Mouse (Mus musculus) lung, adult 18-20 months (tissue): ENCODE measurements at regions not wholly inside any gene's neighbourhood (a gene's known extent, or its start where the extent isn't known, plus 50 kb on each side); places are given as distances from the start of the nearest gene placed in this dataset.

Experiments
- DNase-seq, 2 experiments: peaks; one replicate each; pipeline ENCODE4 v3.0.0; 2022; ENCODE audit warnings: mixed read lengths in 2 of 2

DNA sequence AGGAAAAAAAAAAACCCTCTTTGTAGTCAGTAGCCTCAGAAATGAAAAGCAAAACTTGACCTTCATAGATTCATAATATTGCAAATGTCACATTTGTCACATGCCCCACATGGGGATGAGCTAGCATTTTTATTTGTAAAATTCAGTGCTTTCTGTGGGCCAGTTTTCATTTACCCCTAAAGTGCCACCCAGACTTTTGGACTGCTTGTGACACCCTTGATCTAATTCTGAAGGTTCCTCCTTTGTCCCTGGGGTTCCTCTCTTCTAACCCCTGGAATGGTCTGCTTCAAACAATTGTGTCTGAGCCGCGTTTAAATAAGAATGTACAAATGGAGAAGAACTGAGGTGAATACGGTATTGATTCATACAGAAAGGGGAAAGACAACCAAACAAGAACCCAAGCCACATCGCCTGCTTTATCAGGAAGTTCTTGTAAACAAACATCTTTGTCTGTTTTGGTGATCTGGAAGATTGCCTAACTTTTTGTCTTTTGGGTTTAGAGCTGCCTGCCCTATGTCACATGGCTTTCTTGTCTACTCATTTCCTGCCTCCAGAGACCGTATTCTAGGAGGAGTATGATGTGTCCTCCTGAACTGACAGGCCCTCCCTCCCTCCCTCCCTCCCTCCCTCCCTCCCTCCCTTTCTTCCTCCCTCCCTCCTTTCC lies 203.1 kb upstream of the Gm9833 start:
- no peak for DNase-seq

DNA sequence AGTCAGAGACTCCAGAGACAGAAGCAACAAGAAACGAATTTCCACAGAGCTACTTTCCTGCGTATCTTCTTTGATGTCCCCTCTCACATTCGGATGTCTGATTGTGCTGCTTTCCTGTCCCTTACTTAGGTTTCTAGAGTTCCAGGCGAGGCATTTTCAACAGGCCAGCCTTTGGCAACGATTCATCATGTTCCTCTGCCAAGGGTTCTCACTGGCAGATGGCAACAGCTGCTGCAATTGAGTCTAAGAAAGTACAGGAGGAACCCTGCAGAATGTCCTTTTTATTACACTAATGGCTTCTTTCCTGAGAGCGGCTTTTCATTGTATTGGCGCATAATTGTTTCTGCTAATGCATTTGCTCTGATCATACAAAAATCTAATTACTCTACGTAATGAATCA lies 202.3 kb upstream of the Gm9833 start:
- peak; percentile 56 to 63 for DNase-seq

DNA sequence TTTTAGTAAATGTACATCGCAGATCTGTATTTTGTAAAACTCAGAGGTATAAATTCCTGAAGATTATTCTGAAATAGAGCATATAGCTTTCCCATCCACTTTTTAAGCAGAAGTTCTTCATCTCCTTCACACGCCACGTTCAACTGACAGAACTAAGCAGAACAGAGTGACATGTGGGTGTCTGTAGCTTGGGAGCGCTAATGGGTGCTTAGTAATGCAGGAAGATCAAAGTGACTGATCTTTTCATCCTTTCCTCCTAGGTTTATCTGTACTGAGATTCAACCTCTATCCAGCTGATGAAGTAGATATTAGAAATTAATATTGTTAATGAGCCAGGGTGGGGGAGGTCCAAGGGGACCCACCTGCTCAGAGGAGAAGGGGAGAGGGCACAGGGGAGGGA lies 201.8 kb upstream of the Gm9833 start:
- no peak for DNase-seq

DNA sequence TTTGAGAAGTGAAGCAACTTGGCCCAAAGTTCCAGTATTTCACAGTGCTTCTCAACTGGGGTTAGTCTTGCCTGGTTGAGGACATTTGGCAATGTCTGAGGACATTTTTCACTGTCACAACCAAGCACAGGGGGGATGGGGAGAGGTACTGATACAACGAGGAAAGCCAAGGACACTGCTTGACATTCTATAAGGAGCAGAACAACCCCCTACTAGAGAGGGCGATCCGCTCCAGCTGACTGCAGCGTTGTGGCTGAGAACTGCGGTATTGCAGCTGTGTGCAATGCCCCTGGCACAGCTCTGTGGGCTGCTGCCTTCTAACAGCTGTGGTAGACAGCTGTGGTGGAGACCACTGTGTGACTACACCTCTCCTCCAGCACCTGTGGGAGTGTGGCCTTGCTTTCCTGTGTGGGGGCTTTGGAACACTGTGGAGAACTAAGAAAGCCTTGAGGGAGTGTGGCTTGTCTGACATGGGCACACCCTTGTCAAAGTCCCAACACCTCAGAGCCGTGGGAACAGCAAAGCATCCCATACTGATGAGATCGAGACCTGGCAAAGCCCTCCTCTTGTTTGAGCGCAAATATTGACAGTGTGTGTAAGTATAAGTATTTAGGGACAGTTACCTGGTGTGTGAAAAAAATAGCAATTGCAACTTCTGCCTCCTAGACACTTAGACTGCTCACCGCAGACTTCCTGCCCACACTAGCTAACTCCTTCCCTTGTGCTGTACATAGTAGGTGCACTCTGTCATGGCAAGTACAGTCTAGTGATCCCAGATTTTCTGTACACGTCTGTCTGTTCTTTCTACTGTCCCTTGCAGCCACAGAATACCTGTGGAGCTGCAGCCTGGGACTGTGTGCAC lies 200.9 kb upstream of the Gm9833 start:
- peak; percentile 46 to 49 for DNase-seq

DNA sequence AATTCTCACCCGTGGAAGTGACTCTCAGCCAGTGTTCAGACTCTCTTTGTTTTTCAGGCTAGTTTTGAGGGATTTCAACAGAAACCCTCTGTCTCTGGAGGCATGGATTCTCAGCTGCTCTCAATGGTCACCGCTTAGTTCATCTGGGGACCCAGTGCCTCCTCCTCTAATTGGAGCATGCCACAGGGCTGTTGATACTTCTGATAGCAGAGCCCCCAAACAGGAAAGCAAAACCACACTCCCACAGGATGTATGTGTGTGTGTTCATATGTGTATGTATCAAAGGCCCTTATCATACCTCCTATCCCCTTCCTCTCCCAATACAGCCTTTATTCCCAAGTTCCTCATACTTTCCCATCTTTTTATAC lies 200.3 kb upstream of the Gm9833 start:
- DNase-seq = no peak

DNA sequence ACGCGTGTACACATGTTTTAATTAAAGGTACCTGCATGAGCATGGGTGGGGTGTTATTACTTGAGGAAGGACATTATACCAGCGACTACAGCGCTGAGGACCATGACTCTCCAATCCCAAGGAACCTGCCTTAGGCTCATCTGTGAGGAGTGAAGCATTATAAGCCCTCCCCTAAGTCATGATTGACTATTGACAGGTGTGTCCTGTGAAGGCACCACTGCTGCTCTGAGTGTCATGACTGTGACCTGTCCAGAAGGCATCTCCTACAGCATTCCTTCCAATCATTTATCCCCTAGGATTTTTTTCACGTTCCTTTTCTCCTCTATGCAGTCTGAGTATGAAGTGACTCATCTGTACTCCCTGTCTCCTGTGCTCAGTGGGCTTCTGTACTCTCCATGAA lies 199.9 kb upstream of the Gm9833 start:
- no peak for DNase-seq

DNA sequence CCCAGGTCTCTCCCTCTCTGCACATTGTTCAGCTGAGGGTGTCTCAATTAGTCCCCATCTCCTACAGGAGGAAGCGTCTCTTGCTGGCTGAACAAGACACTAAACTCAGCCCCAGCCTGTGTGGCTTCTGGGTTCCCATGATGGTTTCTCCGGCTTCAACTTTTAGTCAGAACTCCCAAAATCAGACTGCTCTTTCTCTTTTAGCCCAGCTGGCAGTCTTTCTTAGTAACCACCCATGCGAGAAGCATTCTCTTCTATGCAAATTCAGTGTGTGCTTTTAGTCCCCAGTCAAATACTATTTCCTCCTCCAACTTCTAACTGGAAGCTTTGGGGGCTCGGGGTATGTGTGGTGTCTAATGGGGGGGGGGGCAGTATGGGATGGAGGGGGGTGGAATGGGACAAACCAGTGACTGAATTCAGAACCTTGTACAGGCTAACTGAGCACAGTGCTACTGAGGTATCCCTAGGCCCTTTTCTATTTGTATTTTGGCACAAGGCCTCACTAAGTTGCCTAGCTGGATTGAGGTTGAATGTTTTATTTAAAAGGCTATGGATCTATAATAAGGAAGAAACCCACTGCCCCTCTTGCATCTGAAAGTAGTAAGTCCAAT lies 194.9 kb upstream of the Gm9833 start:
- no peak for DNase-seq

DNA sequence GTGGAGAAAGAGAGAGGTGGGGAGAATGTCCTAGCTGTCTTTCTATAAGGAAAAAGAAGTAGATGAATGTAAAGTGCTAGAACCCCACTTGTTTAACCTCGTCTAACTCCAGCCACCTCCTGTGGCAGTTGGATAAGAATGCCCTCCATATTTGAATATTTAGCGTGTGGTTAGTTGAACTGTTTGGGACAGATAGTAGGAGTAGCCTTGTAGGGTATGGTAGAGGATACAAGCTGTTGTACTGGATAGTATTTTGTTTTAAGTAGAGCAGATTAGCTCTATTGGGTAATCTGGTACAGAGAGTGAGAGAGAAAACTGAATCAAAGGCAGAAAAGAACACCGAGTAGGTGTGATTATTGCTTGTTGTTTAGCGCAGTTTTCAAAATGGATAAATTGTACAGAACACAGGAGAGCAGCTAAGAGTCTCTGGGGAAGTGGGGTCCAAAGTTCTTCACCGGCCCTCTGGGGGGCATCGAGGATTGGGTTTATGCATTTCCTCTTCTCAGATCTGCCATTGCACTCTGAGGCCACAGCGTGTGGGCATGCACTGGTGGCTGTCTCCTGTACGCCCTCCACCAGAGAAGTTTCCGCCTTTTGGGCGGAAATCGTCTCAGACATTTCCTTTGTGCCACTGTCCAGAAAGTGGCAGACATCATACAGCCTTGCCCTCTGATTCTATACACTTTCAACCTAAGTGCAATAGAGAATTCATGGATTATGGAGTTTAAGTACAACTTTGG lies 192.3 kb upstream of the Gm9833 start:
- DNase-seq = no peak

DNA sequence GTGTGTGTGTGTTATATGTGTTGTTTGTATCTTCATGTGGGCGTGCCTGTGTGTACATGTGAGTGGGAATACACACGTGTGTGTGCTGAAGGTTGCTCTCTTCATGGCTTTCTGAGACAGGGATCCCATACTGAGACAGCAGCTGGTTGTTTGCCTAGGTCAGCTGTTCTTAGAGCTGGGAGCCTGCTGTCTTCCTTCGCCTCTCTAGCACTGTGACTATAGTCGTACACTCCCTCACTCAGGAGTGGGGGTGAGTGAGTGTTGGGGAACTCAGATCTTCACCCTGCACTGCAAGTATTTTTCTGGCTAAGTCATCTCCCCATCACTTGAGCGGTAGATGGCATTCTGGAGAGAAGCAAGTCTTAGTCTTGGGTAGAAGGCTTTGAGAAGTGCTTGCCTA lies 191.6 kb upstream of the Gm9833 start:
- no peak for DNase-seq

DNA sequence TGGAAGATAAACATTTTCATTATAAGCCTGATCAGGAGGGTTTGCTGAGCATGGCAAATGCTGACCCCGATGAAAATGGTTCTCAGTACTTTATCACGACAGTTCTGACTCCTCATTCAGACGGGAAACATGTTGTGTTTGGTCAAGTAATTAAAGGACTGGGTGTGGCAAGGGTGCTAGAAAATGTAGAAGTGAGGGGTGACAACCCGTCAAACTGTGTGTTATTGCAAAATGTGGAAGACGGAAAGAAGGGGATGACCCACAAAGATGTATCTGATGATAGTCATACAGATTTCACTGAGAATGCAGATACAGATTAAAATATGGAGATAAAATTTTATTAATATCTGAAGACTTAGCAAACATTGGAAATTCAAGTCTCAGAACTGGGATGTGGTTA lies 186.2 kb upstream of the Gm9833 start:
- DNase-seq = no peak

DNA sequence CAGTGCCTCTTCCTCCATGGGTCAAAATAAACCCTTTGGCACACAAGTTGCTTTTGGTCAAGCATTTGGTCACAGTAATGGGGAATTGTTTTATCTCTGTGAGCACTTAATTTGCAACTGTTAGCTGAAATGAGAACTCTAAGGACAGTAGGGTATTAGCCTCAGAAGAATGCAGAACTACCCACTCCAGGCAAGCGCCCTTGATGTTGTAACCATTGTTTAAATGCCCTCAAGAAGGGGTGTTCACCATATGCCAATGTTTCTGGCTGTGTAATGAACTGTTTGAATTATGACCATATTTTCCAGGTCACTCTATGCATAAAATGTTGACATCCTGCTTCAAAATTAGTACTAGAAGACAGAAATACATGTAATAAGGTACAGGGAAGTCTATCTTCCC lies 174.6 kb upstream of the Gm9833 start:
- no peak for DNase-seq

DNA sequence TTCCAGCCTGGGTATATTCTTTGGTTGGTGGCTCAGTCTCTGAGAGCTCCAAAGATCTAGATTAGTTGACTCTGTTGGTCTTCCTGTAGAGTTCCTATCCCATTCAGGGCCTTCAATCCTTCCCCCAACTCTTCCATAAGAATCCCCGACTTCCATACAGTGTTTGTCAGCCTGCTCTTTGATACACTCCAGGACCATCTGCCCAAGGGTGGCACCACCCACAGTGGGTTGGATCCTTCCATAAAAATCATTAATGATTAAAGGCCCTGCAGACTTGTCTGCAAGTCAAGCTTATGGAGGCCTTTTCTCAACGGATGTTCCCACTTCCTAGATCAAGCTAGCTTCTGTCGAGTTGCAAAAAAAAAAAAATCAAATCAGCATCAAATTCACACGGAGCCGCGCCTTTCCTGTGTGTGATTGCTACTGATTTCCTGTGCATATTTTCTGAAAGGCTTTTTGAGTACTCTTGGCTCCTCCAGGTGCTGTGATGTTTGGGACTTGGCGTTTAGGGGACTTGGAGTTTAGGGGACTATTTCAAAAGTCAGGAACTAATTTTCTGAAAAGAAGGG lies 171.3 kb upstream of the Gm9833 start:
- DNase-seq = no peak

DNA sequence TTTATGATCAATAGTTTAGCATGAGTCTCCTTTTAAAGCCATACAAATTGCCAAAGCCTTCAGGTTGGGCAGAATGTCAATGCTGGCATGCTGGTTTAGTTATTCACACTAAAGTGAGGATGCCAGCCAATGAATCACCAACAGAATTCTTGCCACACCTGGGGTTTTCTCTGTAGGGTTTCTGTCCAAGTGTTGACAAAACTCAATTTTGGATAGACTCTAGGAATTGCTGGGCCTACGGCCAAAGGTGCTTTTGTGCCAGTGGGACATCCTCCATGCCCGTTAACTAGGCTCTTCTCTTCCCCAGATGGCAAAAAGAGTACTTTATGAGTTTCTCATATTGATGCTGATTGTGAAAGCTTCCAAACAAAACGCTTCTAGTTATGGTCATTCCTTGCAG lies 167.6 kb upstream of the Gm9833 start:
- no peak for DNase-seq

DNA sequence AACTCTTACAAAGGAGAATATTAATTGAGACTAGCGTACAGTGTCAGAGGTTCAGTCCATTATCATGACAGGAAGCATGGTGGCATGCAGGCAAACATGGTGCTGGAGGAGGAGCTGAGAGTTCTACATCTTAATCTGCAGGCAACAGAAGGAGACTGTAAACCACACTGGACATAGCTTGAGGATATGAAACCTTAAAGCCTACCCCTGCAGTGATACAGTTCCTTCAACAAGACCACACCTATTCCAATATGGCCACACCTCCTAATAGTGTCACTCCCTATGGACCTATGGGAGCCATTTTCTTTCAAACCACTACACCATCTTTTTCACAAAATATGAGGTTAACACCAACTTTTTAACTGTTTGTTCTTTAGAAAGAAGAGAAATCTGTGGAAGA lies 166.2 kb upstream of the Gm9833 start:
- no peak for DNase-seq

DNA sequence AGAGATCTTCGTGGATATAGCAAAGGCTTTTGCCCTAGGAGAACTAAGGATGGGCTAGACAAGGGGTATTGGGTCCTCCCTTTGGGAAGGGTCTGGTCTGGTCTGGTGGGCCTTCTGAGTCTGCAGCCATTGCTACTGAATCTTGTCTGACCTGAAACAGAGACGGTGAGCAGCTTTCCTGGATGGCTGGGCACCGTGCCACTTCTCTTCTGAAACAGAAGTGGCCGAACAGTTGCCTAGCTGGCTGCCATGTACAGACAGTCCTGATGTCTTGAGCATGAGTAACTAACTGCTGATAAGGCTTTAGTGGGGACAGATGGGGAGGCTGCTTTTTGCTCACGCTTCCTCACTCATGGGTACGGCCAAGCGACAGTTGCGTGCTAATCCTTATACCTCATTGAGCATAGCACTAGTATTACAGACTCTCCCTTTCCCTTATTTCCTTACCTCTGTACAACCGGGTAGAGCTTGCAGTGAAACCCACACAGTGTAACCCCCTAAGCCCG lies 165.3 kb upstream of the Gm9833 start:
- DNase-seq = no peak

DNA sequence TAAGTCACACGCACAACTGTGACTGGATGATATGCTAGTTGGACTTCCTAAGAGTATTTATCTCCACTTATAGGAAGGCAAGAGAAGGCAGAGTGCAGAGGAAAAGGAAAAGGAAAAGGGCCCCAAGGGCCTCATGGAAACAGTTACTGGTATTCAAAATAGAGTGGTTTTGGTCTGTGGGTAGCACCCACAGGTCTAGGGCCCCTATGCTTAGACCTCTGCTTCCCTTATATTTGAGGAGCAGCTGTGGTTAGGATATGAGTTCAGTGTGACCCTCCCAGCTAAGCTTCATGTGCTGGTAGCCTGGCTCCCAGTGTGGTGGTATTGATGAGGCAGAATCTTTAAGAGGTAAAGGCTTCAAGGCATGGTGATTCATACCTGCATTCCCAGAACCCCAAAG lies 163.3 kb upstream of the Gm9833 start:
- no peak for DNase-seq

DNA sequence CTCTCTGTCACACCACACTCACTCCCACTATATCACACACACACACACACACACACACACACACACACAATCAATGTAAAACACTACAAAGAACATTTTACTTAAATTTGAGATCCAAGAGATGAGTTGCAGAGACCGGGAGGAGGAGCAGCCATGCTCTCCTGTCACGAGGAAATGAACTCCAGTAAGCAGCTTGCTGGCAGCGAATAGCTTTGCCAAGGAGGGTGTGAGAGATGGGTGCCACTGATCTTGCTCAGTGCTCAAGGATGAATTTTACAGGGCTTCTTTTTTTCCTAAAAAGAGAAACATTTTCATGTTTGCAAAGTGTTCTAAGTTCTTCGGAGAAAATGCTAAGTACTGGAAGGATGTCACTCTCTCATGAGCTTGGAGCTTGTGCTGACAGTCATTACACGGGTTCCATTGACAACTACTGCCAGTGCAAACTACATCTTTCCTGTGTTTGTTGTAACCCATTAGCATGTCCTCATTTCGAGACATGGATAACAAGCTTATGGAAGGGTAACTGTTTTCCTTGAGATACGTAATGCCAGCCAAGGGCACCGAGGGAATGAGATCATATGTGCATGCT lies 151.0 kb upstream of the Gm9833 start:
- DNase-seq = no peak

DNA sequence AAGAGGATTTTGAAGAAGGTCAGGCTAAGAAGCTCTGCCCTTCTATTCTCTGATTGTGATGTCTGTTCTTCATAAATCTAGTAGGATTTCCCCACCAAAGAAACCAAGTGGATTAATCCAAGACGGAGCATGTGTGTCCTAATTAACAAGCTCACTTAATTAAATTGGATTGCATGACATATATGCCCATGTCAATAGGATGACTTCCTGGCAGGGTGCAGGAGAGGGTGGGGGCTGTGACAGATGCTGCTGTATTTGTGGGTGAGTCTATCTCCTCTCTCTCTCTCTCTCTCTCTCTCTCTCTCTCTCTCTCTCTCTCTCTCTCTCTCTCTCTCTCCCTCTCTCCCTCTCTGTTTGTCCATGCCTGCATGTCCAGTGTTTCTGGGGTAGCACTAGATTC lies 149.3 kb upstream of the Gm9833 start:
- no peak for DNase-seq

DNA sequence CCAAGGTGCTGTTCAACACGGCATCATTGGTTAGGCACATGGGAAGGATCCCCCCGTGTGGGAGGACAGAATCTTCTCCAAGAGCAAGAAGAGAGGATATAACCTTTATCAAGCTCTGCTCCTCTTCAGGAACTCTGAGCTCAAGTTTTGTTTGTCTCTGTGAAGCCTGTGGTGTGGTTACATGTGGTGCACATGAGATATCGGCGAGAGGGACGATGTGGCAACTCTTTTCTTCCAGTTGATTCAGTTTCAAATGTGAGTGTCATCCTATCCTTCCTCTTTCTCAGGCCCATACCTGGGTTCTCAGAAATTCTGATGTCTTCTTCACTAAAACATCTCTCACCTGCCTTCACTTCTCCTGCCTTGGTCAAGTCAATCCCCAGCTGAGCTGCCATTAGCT lies 145.3 kb upstream of the Gm9833 start:
- DNase-seq = no peak

DNA sequence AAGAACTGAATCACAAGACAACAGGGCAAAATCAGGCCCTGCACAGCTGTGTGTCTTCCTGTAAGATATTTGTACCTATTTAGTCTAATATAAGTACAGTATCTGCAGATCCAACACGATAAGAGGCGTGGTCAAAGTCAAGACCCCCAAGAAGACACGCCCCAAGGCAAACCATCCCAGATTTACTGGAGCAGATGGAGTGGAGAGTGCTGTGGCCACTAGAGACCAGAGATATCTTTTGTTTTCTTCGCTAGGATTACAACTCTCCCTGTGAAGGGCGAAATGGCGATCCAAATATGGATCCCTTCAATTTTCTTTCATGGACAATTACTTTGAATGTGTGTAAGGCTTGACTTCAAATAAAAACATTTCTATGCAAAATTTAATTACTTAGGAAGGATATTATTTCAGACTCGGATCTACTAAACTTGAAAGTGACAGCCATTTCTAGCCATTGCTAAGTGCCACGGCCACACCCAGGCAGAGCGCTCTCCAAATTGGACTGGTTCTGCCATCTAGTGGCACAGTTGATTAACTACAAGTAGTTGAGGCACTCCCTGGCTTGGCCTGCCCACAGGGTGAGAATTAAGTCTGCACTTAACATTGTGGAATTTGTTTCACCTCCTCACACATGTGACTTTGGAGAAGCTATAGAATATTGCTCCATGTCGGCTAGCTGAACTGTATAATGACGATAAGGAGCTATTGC lies 140.4 kb upstream of the Gm9833 start:
- DNase-seq = peak; percentile 64 to 73

DNA sequence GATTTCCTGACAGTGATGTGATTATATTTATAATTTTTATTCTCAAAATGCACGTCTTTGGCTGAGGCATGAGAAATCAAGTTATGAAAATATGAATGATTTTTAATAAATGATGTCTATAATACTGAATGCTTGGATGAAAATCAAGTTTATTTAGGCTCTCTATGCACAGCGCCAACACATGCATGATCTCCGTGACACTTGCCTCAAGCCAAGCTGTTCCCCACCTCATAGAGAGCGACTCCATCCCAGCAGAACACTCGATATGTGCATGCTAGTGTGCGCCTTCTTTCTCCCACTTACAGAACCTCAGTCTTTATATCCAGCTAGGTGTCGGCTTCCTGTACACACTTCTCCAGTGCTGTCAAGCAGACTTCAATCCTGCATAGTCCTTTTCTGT lies 139.8 kb upstream of the Gm9833 start:
- DNase-seq = no peak

DNA sequence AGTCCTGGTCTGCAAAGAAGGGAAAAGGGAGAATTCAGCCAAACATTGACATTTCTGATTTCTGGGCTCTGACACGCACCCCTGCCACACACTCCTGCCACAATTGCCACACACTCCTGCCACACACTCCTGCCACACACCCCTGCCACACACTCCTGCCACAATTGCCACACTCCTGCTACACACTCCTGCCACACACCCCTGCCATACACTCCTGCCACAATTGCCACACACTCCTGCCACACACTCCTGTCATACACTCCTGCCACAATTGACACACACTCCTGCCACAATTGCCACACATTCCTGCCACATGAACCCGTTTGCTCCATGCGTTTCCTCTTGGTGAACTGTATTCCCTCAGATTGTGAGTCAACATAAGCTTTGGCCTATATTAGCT lies 130.0 kb upstream of the Gm9833 start:
- DNase-seq = no peak
